Mouse (Mus musculus): ENCODE measurements around the gene Snx30. TPM values are rescaled to one million over a fixed set of nuclear protein-coding genes. Genes with fewer than 3 reads are reported as not detected.

The Snx30 gene
- total and polyA plus RNA-seq, 3 experiments = 1.9 to 5.5 (median 4.7) TPM

GRCm38 (mm10) chr4:59819477-59820022, 13.9 kb downstream of the Snx30 start:
- Histone ChIP-seq H3K36me3 (ENCODE audit: control insufficient read depth, insufficient read depth, low read length) (no peaks in the 10 kb centered on the region), H3K4me1 (ENCODE audit: control insufficient read depth, insufficient read depth, low read length) (peaks cover 17% of the 10 kb centered on the region), H3K27me3 (ENCODE audit: control insufficient read depth, insufficient read depth, low read length) (no peaks in the 10 kb centered on the region), H3K79me2 (replicated peaks; ENCODE audit: control insufficient read depth, insufficient read depth, low read length) (no peaks in the 10 kb centered on the region), H3K4me3 (no peak overlapping the region), H3K27ac (no peak overlapping the region), H3K9ac (ENCODE audit: low read depth, low read length) (no peak overlapping the region)
- peak in 1 of 2 experiments; percentile 32 for DNase-seq
- intact Hi-C loops (cut with DNase I) = no loop called here
- 47% methylated on average over 12 of the region's 12 CpGs for WGBS
- TF ChIP-seq POLR2A (IDR thresholded peaks at IDR 0.05; ENCODE audit: insufficient read depth, low read depth, low read length) (no peak), CTCF (IDR thresholded peaks at IDR 0.05) (no peak), EP300 (IDR thresholded peaks at IDR 0.05; ENCODE audit: insufficient read depth, low read depth, low read length) (no peak)

- WGBS = 100% methylated on average over 1 of the region's 1 CpGs
- intact Hi-C loops (cut with DNase I) = no loop called here
- Histone ChIP-seq H3K27me3 (ENCODE audit: control insufficient read depth, insufficient read depth, low read length) (no peaks in the 10 kb centered on the region), H3K4me3 (no peak overlapping the region), H3K36me3 (ENCODE audit: control insufficient read depth, insufficient read depth, low read length) (no peaks in the 10 kb centered on the region), H3K79me2 (replicated peaks; ENCODE audit: control insufficient read depth, insufficient read depth, low read length) (no peaks in the 10 kb centered on the region), H3K9ac (ENCODE audit: low read depth, low read length) (no peak overlapping the region), H3K27ac (no peak overlapping the region), H3K4me1 (ENCODE audit: control insufficient read depth, insufficient read depth, low read length) (peaks cover 9% of the 10 kb centered on the region)
- no peak for DNase-seq
- TF ChIP-seq POLR2A (IDR thresholded peaks at IDR 0.05; ENCODE audit: insufficient read depth, low read depth, low read length) (no peak), EP300 (IDR thresholded peaks at IDR 0.05; ENCODE audit: insufficient read depth, low read depth, low read length) (no peak), CTCF (IDR thresholded peaks at IDR 0.05) (no peak)
Measured at GRCm38 (mm10) chr4:59821516-59821915, 15.9 kb downstream of the Snx30 start.

GRCm38 (mm10) chr4:59822119-59822518, 16.5 kb downstream of the Snx30 start:
- Histone ChIP-seq H3K36me3 (ENCODE audit: control insufficient read depth, insufficient read depth, low read length) (no peaks in the 10 kb centered on the region), H3K9ac (ENCODE audit: low read depth, low read length) (no peak overlapping the region), H3K79me2 (replicated peaks; ENCODE audit: control insufficient read depth, insufficient read depth, low read length) (no peaks in the 10 kb centered on the region), H3K27me3 (ENCODE audit: control insufficient read depth, insufficient read depth, low read length) (no peaks in the 10 kb centered on the region), H3K4me3 (no peak overlapping the region), H3K27ac (no peak overlapping the region), H3K4me1 (ENCODE audit: control insufficient read depth, insufficient read depth, low read length) (peaks cover 9% of the 10 kb centered on the region)
- TF ChIP-seq CTCF (IDR thresholded peaks at IDR 0.05) = no peak
- TF ChIP-seq POLR2A (IDR thresholded peaks at IDR 0.05; ENCODE audit: insufficient read depth, low read depth, low read length) = no peak
- intact Hi-C loops (cut with DNase I) = no loop called here
- WGBS = 71% methylated on average over 4 of the region's 4 CpGs
- DNase-seq = no peak

- intact Hi-C loops (cut with DNase I) = no loop called here
- Histone ChIP-seq H3K9ac (ENCODE audit: low read depth, low read length) (no peak overlapping the region), H3K4me3 (no peak overlapping the region), H3K27ac (no peak overlapping the region), H3K36me3 (ENCODE audit: control insufficient read depth, insufficient read depth, low read length) (no peaks in the 10 kb centered on the region), H3K79me2 (replicated peaks; ENCODE audit: control insufficient read depth, insufficient read depth, low read length) (no peaks in the 10 kb centered on the region), H3K4me1 (ENCODE audit: control insufficient read depth, insufficient read depth, low read length) (peaks cover 9% of the 10 kb centered on the region), H3K27me3 (ENCODE audit: control insufficient read depth, insufficient read depth, low read length) (no peaks in the 10 kb centered on the region)
- 52% methylated on average over 7 of the region's 7 CpGs for WGBS
- DNase-seq = peak; percentile 41 to 68
- no peak for TF ChIP-seq POLR2A (IDR thresholded peaks at IDR 0.05; ENCODE audit: insufficient read depth, low read depth, low read length)
Measured at GRCm38 (mm10) chr4:59823470-59823869, 17.8 kb downstream of the Snx30 start.

- intact Hi-C loops (cut with DNase I) = no loop called here
- DNase-seq = no peak
- peaks cover 3% of the 10 kb centered on the region for H3K4me1 ChIP-seq (ENCODE audit: control insufficient read depth, insufficient read depth, low read length)
- WGBS = 90% methylated on average over 5 of the region's 5 CpGs
- no peaks in the 10 kb centered on the region for H3K27me3 ChIP-seq (ENCODE audit: control insufficient read depth, insufficient read depth, low read length)
- no peak overlapping the region for H3K4me3 ChIP-seq
- H3K9ac ChIP-seq (ENCODE audit: low read depth, low read length) = no peak overlapping the region
- no peak overlapping the region for H3K27ac ChIP-seq
- H3K79me2 ChIP-seq (replicated peaks; ENCODE audit: control insufficient read depth, insufficient read depth, low read length) = no peaks in the 10 kb centered on the region
- no peak for TF ChIP-seq CTCF (IDR thresholded peaks at IDR 0.05)
- no peaks in the 10 kb centered on the region for H3K36me3 ChIP-seq (ENCODE audit: control insufficient read depth, insufficient read depth, low read length)
Measured at GRCm38 (mm10) chr4:59824860-59825259, 19.2 kb downstream of the Snx30 start.

GRCm38 (mm10) chr4:59825634-59826033, 20.0 kb downstream of the Snx30 start:
- Histone ChIP-seq H3K4me3 (no peak overlapping the region), H3K9ac (ENCODE audit: low read depth, low read length) (no peak overlapping the region), H3K27me3 (ENCODE audit: control insufficient read depth, insufficient read depth, low read length) (no peaks in the 10 kb centered on the region), H3K79me2 (replicated peaks; ENCODE audit: control insufficient read depth, insufficient read depth, low read length) (no peaks in the 10 kb centered on the region), H3K27ac (no peak overlapping the region), H3K4me1 (ENCODE audit: control insufficient read depth, insufficient read depth, low read length) (peaks cover 3% of the 10 kb centered on the region), H3K36me3 (ENCODE audit: control insufficient read depth, insufficient read depth, low read length) (no peaks in the 10 kb centered on the region)
- intact Hi-C loops (cut with DNase I) = no loop called here
- DNase-seq = peak in 1 of 2 experiments; percentile 17
- 74% methylated on average over 6 of the region's 6 CpGs for WGBS
- TF ChIP-seq POLR2A (IDR thresholded peaks at IDR 0.05; ENCODE audit: insufficient read depth, low read depth, low read length) = no peak
- no peak for TF ChIP-seq CTCF (IDR thresholded peaks at IDR 0.05)
- TF ChIP-seq EP300 (IDR thresholded peaks at IDR 0.05; ENCODE audit: insufficient read depth, low read depth, low read length) = no peak
